Mouse (Mus musculus) gastrocnemius, adult 2 months (tissue): ENCODE measurements around the gene Eno3. TPM values are rescaled to one million over a fixed set of nuclear protein-coding genes. Genes with fewer than 3 reads are reported as not detected.
A peak's percentile ranks its signal among the peaks of the same experiment; 100 is the strongest.

Source experiments
- DNase-seq: peaks from one replicate; pipeline ENCODE4 v3.0.0; 2022
- H3K27ac ChIP-seq: fragments of 200-600 bp; 2 replicates; pipeline ENCODE4 v1.8.1; 2022; ENCODE audit warnings: mild to moderate bottlenecking
- H3K4me3 ChIP-seq: fragments of 200-600 bp; 2 replicates; pipeline ENCODE4 v1.8.1; 2022; ENCODE audit warnings: mild to moderate bottlenecking, moderate library complexity
- CTCF ChIP-seq: fragments of 200-600 bp; IDR thresholded peaks from 2 replicates; pipeline ENCODE4 v1.8.1; 2022; ENCODE audit warnings: antibody characterized with exemption, mild to moderate bottlenecking, moderate library complexity
- intact Hi-C: fragments of 180-260 bp; cut with DNase I; formaldehyde crosslinking; loops from one replicate; pipeline ENCODE4 v1.15.1; 2025
- total RNA-seq, 2 experiments: library from RNA; stranded (reverse); gene quantifications; 2 replicates each; pipeline ENCODE4 v1.2.3; 2021

Gene Eno3
- total RNA-seq, 2 experiments from 2014 or later, result 7,153 to 7,488 TPM

DNA sequence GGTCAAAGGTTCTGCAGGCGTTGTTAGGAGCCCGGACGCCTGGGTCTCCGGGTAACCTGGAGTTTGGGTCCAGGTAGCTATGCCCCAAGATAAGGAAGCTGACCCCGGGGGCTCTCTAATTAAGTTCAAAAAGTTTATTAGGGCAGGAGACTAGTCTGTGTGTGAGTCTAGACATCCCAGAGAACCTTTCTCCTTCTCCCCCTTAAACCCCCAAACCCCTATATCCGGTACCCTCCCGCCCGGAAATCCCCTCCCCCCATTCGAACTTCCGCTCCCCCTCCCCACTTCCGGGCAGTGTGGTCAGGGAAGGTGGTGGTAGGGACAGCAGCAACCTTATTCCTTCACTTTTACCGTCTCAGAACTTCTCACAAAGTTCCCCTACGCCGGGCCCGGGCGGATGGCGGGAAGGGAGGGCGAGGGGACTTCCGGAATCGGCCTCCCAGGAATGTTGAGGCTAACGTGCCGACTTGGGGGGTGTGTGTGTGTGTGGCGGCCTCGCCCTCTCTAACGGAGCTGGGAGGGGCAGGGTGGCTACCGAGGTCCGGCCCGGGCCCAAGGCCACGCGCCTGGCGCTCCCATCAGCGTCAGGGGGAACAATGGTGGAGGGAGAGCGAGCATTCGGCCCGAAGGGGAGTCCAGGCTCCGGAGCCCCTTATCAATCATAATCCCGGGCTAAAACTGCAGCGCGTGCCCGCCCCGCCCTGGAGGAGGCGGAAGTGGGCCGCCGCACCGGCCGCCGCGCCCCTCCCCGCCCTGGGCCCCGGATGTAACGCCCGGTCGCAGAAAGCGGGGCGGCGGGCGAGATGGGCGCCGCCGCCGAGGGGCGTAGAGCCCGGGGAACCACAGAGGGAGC lies 3.4 kb upstream of the Eno3 start:
- intact Hi-C loops, result loop anchor here (1.0 to 2.0 kb wide), 3 partner anchors 15 to 47 kb away; partner anchors contain the start of genes Camta2, Inca1, Kif1c and Spag7
- peak overlapping the region; percentile 94 for H3K4me3 ChIP-seq

DNA sequence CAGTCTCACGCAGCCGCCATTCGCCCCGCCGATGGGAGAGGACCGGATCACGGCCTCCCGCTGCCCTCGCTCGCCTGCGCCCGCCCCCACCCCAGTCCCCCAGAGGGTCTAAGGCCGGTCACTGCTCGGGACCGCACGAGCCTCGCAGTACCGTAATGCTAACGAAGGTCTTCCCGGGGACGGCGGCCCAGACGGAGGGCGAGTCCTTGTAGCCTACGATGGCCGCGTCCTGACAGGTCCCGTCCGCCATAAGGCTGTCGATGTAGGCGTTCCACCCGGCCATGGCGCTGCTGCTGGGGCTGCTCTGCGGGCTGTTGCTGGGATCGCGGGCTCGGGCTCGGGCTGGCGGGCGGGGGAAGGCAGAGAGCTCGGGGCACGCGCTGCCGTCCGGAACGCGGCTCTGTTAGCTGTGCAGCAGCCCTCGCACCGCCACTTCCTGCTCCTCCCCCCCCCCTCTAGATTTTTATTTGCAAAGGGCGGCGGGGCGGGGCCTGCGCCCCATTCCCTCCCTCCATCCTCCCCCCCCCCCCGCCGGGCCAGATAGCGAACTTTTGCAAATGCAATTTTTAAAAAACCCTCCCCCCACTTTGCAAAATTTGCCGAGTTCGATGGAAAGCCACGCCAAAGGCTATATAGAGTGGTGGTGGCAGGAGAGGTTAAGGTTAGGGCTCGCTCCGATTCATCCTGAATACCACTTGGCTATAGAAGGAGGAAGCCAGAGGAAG lies 2.6 kb upstream of the Eno3 start, which contains the start of gene Pfn1:
Pfn1 (minus strand) TSS at position 447 of the 725 bp plus-strand sequence.
- H3K4me3 ChIP-seq, result peak within 1 kb of the TSS; percentile 94
- peak; percentile 88 for DNase-seq
- H3K27ac ChIP-seq, result peak within 1 kb of the TSS; percentile 92
- TF ChIP-seq CTCF, result no peak
- intact Hi-C loops, result loop anchor here (1.0 to 2.0 kb wide), 3 partner anchors 14 to 46 kb away; partner anchors contain the start of genes Camta2, Inca1, Kif1c and Spag7

More for the DNA sequence above, 3.4 kb upstream of the Eno3 start:
- peak overlapping the region; percentile 92 for H3K27ac ChIP-seq
- no peak for TF ChIP-seq CTCF
- DNase-seq, result peak; percentile 80

DNA sequence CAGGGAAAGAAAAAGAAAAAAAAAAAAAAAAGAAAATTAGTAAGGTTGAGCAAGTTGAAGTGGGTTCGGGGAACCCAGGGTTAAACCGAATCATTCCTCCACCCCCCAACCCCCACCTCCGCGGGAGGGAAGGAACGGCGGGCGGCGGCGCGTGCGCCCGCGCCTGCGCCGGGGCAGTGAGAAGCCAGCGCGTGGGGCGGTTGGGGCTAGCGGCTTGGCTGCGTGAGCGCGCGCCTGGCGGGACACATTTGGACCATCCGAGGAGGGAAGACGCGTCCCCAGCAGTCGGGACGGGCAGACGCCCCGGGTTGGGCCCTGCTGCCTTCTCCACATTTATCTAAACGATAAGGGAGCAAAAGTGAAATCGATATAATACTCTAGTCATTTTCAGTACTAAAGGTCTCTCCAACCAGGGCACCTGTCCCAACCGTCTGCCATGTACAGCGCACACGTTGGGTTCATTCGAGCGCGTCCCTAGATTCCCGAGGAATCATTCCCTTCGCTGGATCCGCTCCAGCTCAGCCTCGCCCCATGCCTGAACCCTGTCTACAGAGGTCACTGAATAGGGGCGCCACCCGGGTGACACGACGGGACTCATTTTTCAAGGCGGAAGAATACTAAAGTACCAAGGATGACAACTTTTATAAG lies 2.0 kb upstream of the Eno3 start:
- DNase-seq, result peak; percentile 93
- Histone ChIP-seq H3K4me3 (peak overlapping the region; percentile 94), H3K27ac (peak overlapping the region; percentile 92)
- intact Hi-C loops, result loop anchor here (1.0 to 2.0 kb wide), 3 partner anchors 14 to 46 kb away; partner anchors contain the start of genes Camta2, Inca1, Kif1c and Spag7
- TF ChIP-seq CTCF, result no peak

DNA sequence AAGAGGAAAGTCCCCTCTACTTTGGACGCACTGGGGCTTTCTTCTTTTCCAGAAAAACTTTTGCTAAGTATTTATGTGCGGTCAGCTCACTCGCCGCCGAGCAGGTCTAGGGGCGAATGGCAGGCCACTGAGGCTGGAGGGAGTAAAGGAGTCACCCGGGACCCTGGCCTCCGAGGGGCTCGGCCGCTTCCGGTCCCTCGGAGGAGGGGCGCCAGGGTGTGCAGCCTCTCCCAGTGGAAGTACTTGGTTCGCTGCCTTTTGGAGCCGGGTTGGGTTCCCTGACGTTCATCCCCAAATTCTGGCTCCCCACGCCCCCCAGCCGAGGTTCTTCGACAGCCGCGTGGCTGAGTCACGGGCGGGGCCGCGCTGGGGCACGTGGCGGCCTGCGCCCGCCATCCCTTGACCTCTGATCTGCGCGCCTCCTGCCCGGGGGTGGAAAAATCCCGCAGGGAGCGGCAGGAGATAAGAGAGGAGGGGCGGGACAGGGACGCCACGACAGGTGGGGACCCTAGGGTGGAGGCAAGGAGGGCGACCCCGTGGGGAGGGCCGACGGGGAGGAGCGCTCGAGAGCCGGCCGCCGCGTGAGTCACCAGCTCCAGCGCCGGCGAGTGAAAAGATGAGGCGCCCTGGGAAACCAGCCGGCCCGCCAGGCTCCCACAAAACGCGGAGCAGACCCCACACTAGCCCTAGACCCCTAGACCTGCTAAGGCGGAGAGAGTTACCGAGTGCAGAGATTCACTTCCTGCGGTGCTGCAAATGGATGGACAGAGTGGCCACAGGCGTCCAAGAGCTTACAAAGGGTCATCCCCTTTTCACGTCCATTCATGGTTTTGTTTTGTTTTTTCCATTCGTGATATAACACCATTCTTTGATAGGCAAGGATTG lies 1.2 kb upstream of the Eno3 start:
- intact Hi-C loops, result loop anchor here (2.0 kb wide), 2 partner anchors 13 to 45 kb away; partner anchors contain the start of genes Inca1, Kif1c and Spag7
- Histone ChIP-seq H3K4me3 (peak overlapping the region; percentile 94), H3K27ac (peak overlapping the region; percentile 92)
- peak; percentile 85 for DNase-seq
- no peak for TF ChIP-seq CTCF

DNA sequence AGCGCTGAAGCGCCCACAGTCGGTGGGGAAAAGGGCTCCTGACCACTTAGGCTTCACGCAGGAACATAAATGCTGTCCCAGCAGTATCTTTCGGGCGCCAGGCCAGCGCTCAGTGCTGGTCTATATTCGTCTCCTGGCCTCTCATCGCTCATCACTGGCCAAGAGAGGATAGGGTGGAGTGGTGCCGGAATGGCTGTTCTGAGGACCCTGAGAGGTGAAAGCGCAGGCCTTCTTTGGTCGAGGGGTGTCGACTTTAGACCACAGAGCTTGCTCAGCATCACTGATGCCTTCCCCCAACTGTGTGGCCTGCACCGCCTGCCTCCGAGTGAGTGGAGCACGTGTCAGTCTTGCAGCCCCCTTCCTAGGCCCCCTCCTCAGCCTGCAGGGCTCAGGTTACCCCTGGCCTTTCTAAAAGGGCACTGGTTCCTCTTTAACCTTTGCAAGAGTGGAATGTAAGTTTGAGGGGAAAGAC lies 510 bp upstream of the Eno3 start:
- Histone ChIP-seq H3K27ac (peak overlapping the region; percentile 92), H3K4me3 (peak overlapping the region; percentile 94)
- TF ChIP-seq CTCF, result no peak
- DNase-seq, result peak; percentile 95
- intact Hi-C loops, result no loop called here

DNA sequence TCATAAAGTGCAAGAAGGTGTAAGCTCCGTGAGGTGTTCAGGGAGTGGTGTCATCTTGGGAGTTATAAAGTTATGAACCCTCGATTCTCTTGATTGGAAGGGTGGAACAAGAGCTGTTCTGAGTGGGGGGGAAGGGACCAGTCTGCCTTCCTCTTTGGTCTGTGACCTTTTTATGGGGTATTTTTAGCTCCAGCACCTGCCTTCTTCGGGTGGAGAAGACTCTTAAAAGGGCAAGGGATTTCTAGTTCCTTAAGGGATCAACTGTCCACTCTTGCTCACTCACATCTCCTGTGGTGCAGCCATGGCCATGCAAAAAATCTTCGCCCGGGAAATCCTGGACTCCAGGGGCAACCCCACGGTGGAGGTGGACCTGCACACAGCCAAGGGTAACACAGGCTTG lies 571 bp downstream of the Eno3 start:
- intact Hi-C loops, result no loop called here
- DNase-seq, result peak; percentile 58

DNA sequence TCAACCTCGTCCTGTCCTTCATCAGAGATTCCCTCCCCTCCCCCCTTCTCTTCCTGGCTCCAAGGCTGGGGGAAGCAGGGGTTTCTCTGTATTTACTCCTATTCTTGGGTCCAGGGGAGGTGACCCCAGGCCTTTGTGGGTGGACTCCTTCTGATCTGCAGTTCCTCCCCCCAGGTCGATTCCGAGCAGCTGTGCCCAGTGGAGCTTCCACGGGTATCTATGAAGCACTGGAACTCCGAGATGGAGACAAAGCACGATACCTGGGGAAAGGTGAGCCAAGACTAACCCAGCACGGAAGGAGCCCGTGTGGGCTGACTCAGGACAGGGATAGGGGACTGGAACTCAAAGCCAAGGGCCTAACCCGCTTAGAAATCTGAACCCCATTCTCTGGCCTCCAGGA lies 989 bp downstream of the Eno3 start:
- intact Hi-C loops, result no loop called here
- peak; percentile 32 for DNase-seq
- no peak for TF ChIP-seq CTCF
- H3K4me3 ChIP-seq, result peak overlapping the region; percentile 94
- H3K27ac ChIP-seq, result peak overlapping the region; percentile 92

More for the DNA sequence above, 571 bp downstream of the Eno3 start:
- Histone ChIP-seq H3K4me3 (peak overlapping the region; percentile 94), H3K27ac (peak overlapping the region; percentile 92)
- no peak for TF ChIP-seq CTCF

DNA sequence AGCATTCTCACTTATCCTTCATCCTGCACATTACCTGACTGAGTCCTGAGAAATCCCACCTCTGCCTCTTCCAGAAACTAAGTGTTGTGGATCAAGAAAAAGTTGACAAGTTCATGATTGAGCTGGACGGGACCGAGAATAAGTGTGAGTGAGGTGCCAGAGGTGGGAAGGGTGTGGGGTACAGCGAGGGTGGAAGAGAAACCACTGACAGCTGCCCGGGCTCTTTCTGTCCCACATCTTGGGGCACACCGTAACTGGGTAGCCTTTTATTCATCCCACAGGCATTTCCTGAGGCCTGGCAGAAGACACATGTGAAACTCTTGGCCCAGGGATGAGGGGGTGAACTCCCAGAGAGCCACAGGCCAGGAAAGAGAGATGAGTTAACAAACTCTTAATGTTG lies 1.5 kb downstream of the Eno3 start:
- TF ChIP-seq CTCF, result no peak
- Histone ChIP-seq H3K27ac (peak overlapping the region; percentile 92), H3K4me3 (peak overlapping the region; percentile 94)
- intact Hi-C loops, result no loop called here
- DNase-seq, result no peak

DNA sequence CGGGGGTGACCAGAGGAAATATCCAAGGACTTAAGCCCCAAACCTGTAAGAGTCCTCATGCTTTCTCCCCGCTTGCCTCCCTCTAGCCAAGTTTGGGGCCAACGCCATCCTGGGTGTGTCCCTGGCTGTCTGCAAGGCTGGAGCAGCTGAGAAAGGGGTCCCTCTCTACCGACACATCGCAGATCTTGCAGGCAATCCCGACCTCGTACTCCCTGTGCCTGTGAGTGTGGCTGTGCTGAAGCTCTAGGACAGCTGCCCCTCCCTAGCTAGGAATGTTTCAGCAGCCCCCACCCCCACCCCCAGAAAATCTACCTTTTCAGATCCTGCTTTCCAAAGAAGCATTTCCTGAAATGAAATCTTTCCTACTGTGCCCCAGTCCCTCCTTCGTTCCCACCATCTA lies 1.9 kb downstream of the Eno3 start:
- intact Hi-C loops, result no loop called here
- no peak for TF ChIP-seq CTCF
- Histone ChIP-seq H3K4me3 (peak overlapping the region; percentile 94), H3K27ac (peak overlapping the region; percentile 92)
- DNase-seq, result peak; percentile 60

DNA sequence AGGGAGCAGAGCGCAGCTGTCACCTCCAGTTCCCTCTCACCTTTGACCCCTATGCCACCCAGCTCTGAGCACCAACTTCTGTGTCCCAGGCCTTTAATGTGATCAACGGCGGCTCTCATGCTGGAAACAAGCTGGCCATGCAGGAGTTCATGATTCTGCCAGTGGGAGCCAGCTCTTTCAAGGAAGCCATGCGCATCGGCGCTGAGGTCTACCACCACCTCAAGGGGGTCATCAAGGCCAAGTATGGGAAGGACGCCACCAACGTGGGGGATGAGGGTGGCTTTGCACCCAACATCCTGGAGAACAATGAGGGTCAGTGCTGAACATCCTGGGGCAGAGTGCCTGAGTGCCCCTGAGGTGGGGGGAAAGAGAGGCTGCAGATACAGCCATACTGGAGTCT lies 3.6 kb downstream of the Eno3 start:
- DNase-seq, result no peak
- intact Hi-C loops, result no loop called here
- Histone ChIP-seq H3K4me3 (peak overlapping the region; percentile 94), H3K27ac (peak overlapping the region; percentile 92)
- TF ChIP-seq CTCF, result no peak

DNA sequence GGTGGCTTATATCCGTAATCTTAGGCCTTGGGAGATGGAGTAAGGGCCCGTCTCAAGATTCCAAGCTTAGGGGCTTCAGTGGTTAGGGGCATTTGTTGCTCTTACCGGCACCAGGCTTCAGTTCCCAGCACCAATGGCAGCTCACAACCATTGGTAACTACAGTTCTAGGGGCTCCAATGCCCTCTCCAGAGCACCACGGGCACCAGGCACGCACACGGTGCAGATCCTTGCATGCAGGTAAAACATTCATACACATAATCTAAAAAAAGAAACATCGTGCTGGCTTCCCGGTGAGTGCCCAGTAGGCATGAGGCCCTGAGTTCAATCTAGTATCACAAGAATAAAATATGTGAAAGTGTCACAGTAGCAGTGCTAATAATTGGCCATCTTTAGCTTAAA lies 6.1 kb downstream of the Eno3 start:
- intact Hi-C loops, result no loop called here
- TF ChIP-seq CTCF, result no peak
- H3K4me3 ChIP-seq, result 0 out of 2 replicates have a peak overlapping the region, but pooled peaks have one; percentile 1
- peak overlapping the region; percentile 92 for H3K27ac ChIP-seq
- DNase-seq, result peak; percentile 55
